Mouse (Mus musculus): Measurements from ENCODE around the gene Gramd1a. TPM values are rescaled to one million over a fixed set of nuclear protein-coding genes. Genes with fewer than 3 reads are reported as not detected.
A peak's percentile ranks its signal among the peaks of the same experiment; 100 is the strongest.

The Gramd1a gene
- polyA plus RNA-seq, 1 experiment from 2014 or later, result 51.4 TPM

GRCm38 (mm10) chr7:31140302-31140701, 15.4 kb downstream of the Gramd1a start:
- Histone ChIP-seq H3K27me3 (ENCODE audit: control insufficient read depth, insufficient read depth, low read length) (no peaks in the 10 kb centered on the region), H3K4me3 (ENCODE audit: control insufficient read depth in 1 of 2, insufficient read depth in 1 of 2, low read depth in 1 of 2, low read length in 2 of 2) (no peak overlapping the region), H3K9me3 (ENCODE audit: control insufficient read depth, low read length) (no peaks in the 10 kb centered on the region), H3K9ac (ENCODE audit: low read length) (no peak overlapping the region), H3K36me3 (ENCODE audit: control insufficient read depth, insufficient read depth, low read length) (peaks cover 85% of the 10 kb centered on the region), H3K4me1 (ENCODE audit: control insufficient read depth in 2 of 2, insufficient read depth in 2 of 2, low read length in 2 of 2) (peaks cover 7% of the 10 kb centered on the region in 2 experiments; a peak in 3 of 4 replicates), H3K27ac (replicated peaks in 1 of 2; ENCODE audit: control insufficient read depth in 1 of 2, insufficient read depth in 1 of 2, low read depth in 2 of 2, low read length in 2 of 2) (peak overlapping the region; percentile 43 to 47), H3K4me2 (ENCODE audit: low read length) (no peak overlapping the region)
- WGBS, result 20% methylated on average over 4 of the region's 4 CpGs
- ATAC-seq (ENCODE audit: insufficient number of reproducible peaks, insufficient read depth, low FRiP score, low read depth), result peak; percentile 49; the same call in 1 of the 2 replicates

- peak; percentile 41 for ATAC-seq (ENCODE audit: insufficient number of reproducible peaks, insufficient read depth, low FRiP score, low read depth)
- Histone ChIP-seq H3K27me3 (ENCODE audit: control insufficient read depth, insufficient read depth, low read length) (no peaks in the 10 kb centered on the region), H3K9ac (ENCODE audit: low read length) (no peak overlapping the region), H3K36me3 (ENCODE audit: control insufficient read depth, insufficient read depth, low read length) (peaks cover 90% of the 10 kb centered on the region), H3K9me3 (ENCODE audit: control insufficient read depth, low read length) (no peaks in the 10 kb centered on the region), H3K4me1 (ENCODE audit: control insufficient read depth in 2 of 2, insufficient read depth in 2 of 2, low read length in 2 of 2) (peaks cover 7% of the 10 kb centered on the region in 2 experiments; a peak in 2 of 4 replicates), H3K4me2 (ENCODE audit: low read length) (no peak overlapping the region), H3K27ac (replicated peaks in 1 of 2; ENCODE audit: control insufficient read depth in 1 of 2, insufficient read depth in 1 of 2, low read depth in 2 of 2, low read length in 2 of 2) (peak overlapping the region; percentile 43 to 47), H3K4me3 (ENCODE audit: control insufficient read depth in 1 of 2, insufficient read depth in 1 of 2, low read depth in 1 of 2, low read length in 2 of 2) (no peak overlapping the region)
- WGBS, result 71% methylated on average over 5 of the region's 5 CpGs
These were observed 15.9 kb downstream of the Gramd1a start for GRCm38 (mm10) chr7:31139765-31140164.

- H3K4me3 ChIP-seq (ENCODE audit: control insufficient read depth in 1 of 2, insufficient read depth in 1 of 2, low read depth in 1 of 2, low read length in 2 of 2), result no peak overlapping the region
- no peaks in the 10 kb centered on the region for H3K9me3 ChIP-seq (ENCODE audit: control insufficient read depth, low read length)
- WGBS, result 96% methylated on average over 10 of the region's 10 CpGs
- ATAC-seq (ENCODE audit: insufficient number of reproducible peaks, insufficient read depth, low FRiP score, low read depth), result no peak
- no peaks in the 10 kb centered on the region for H3K27me3 ChIP-seq (ENCODE audit: control insufficient read depth, insufficient read depth, low read length)
- H3K9ac ChIP-seq (ENCODE audit: low read length), result no peak overlapping the region
- H3K4me2 ChIP-seq (ENCODE audit: low read length), result no peak overlapping the region
- peaks cover 100% of the 10 kb centered on the region for H3K36me3 ChIP-seq (ENCODE audit: control insufficient read depth, insufficient read depth, low read length)
- H3K4me1 ChIP-seq (ENCODE audit: control insufficient read depth in 2 of 2, insufficient read depth in 2 of 2, low read length in 2 of 2), result peaks cover 5 to 6% of the 10 kb centered on the region in 2 experiments; a peak in 2 of 4 replicates
- no peak overlapping the region for H3K27ac ChIP-seq (replicated peaks in 1 of 2; ENCODE audit: control insufficient read depth in 1 of 2, insufficient read depth in 1 of 2, low read depth in 2 of 2, low read length in 2 of 2)
These were observed 20.0 kb downstream of the Gramd1a start for GRCm38 (mm10) chr7:31135717-31136116.

GRCm38 (mm10) chr7:31131866-31132265, 23.8 kb downstream of the Gramd1a start:
- Histone ChIP-seq H3K4me3 (ENCODE audit: control insufficient read depth in 1 of 2, insufficient read depth in 1 of 2, low read depth in 1 of 2, low read length in 2 of 2) (no peak overlapping the region), H3K9me3 (ENCODE audit: control insufficient read depth, low read length) (no peaks in the 10 kb centered on the region), H3K4me1 (ENCODE audit: control insufficient read depth in 2 of 2, insufficient read depth in 2 of 2, low read length in 2 of 2) (peaks cover 3 to 5% of the 10 kb centered on the region in 2 experiments; a peak in 3 of 4 replicates), H3K9ac (ENCODE audit: low read length) (no peak overlapping the region), H3K36me3 (ENCODE audit: control insufficient read depth, insufficient read depth, low read length) (peaks cover 89% of the 10 kb centered on the region), H3K27me3 (ENCODE audit: control insufficient read depth, insufficient read depth, low read length) (peaks cover 5% of the 10 kb centered on the region; the same call in 1 of the 2 replicates), H3K4me2 (ENCODE audit: low read length) (no peak overlapping the region), H3K27ac (replicated peaks in 1 of 2; ENCODE audit: control insufficient read depth in 1 of 2, insufficient read depth in 1 of 2, low read depth in 2 of 2, low read length in 2 of 2) (no peak overlapping the region)
- ATAC-seq (ENCODE audit: insufficient number of reproducible peaks, insufficient read depth, low FRiP score, low read depth), result no peak
- 75% methylated on average over 4 of the region's 4 CpGs for WGBS

- Histone ChIP-seq H3K27me3 (ENCODE audit: control insufficient read depth, insufficient read depth, low read length) (peaks cover 11% of the 10 kb centered on the region), H3K27ac (replicated peaks in 1 of 2; ENCODE audit: control insufficient read depth in 1 of 2, insufficient read depth in 1 of 2, low read depth in 2 of 2, low read length in 2 of 2) (no peak overlapping the region), H3K4me2 (ENCODE audit: low read length) (no peak overlapping the region), H3K36me3 (ENCODE audit: control insufficient read depth, insufficient read depth, low read length) (peaks cover 78% of the 10 kb centered on the region), H3K9ac (ENCODE audit: low read length) (no peak overlapping the region), H3K4me1 (ENCODE audit: control insufficient read depth in 2 of 2, insufficient read depth in 2 of 2, low read length in 2 of 2) (peaks cover 3 to 13% of the 10 kb centered on the region in 2 experiments; a peak in 3 of 4 replicates), H3K9me3 (ENCODE audit: control insufficient read depth, low read length) (no peaks in the 10 kb centered on the region), H3K4me3 (ENCODE audit: control insufficient read depth in 1 of 2, insufficient read depth in 1 of 2, low read depth in 1 of 2, low read length in 2 of 2) (no peak overlapping the region)
- WGBS, result 34% methylated on average over 4 of the region's 4 CpGs
- ATAC-seq (ENCODE audit: insufficient number of reproducible peaks, insufficient read depth, low FRiP score, low read depth), result no peak
These were observed 24.9 kb downstream of the Gramd1a start for GRCm38 (mm10) chr7:31130841-31131240.

- WGBS, result 93% methylated on average over 7 of the region's 7 CpGs
- ATAC-seq (ENCODE audit: insufficient number of reproducible peaks, insufficient read depth, low FRiP score, low read depth), result no peak
- no peak overlapping the region for H3K27ac ChIP-seq (replicated peaks in 1 of 2; ENCODE audit: control insufficient read depth in 1 of 2, insufficient read depth in 1 of 2, low read depth in 2 of 2, low read length in 2 of 2)
- peaks cover 3 to 15% of the 10 kb centered on the region in 2 experiments; a peak in 3 of 4 replicates for H3K4me1 ChIP-seq (ENCODE audit: control insufficient read depth in 2 of 2, insufficient read depth in 2 of 2, low read length in 2 of 2)
- H3K4me2 ChIP-seq (ENCODE audit: low read length), result no peak overlapping the region
- peaks cover 16% of the 10 kb centered on the region for H3K27me3 ChIP-seq (ENCODE audit: control insufficient read depth, insufficient read depth, low read length)
- no peaks in the 10 kb centered on the region for H3K9me3 ChIP-seq (ENCODE audit: control insufficient read depth, low read length)
- no peak overlapping the region for H3K9ac ChIP-seq (ENCODE audit: low read length)
- H3K36me3 ChIP-seq (ENCODE audit: control insufficient read depth, insufficient read depth, low read length), result peaks cover 72% of the 10 kb centered on the region
- no peak overlapping the region for H3K4me3 ChIP-seq (ENCODE audit: control insufficient read depth in 1 of 2, insufficient read depth in 1 of 2, low read depth in 1 of 2, low read length in 2 of 2)
These were observed 25.5 kb downstream of the Gramd1a start for GRCm38 (mm10) chr7:31130197-31130596.

- peaks cover 16% of the 10 kb centered on the region for H3K27me3 ChIP-seq (ENCODE audit: control insufficient read depth, insufficient read depth, low read length)
- H3K4me2 ChIP-seq (ENCODE audit: low read length), result no peak overlapping the region
- H3K9me3 ChIP-seq (ENCODE audit: control insufficient read depth, low read length), result no peaks in the 10 kb centered on the region
- H3K9ac ChIP-seq (ENCODE audit: low read length), result no peak overlapping the region
- peaks cover 3 to 15% of the 10 kb centered on the region in 2 experiments; a peak in 3 of 4 replicates for H3K4me1 ChIP-seq (ENCODE audit: control insufficient read depth in 2 of 2, insufficient read depth in 2 of 2, low read length in 2 of 2)
- H3K27ac ChIP-seq (replicated peaks in 1 of 2; ENCODE audit: control insufficient read depth in 1 of 2, insufficient read depth in 1 of 2, low read depth in 2 of 2, low read length in 2 of 2), result no peak overlapping the region
- no peak overlapping the region for H3K4me3 ChIP-seq (ENCODE audit: control insufficient read depth in 1 of 2, insufficient read depth in 1 of 2, low read depth in 1 of 2, low read length in 2 of 2)
- peaks cover 52% of the 10 kb centered on the region for H3K36me3 ChIP-seq (ENCODE audit: control insufficient read depth, insufficient read depth, low read length)
- ATAC-seq (ENCODE audit: insufficient number of reproducible peaks, insufficient read depth, low FRiP score, low read depth), result no peak
- WGBS, result 45% methylated on average over 9 of the region's 9 CpGs
These were observed 27.5 kb downstream of the Gramd1a start for GRCm38 (mm10) chr7:31128157-31128705.

Measured in heart, embryonic 14.5 days (tissue).